Mouse (Mus musculus): ENCODE results near the gene Wnt11. TPM values are rescaled to one million over a fixed set of nuclear protein-coding genes. Genes with fewer than 3 reads are reported as not detected.

The Wnt11 gene
- polyA plus RNA-seq, 1 experiment from 2014 or later = 3.6 TPM

- no peaks in the 10 kb centered on the region for H3K27me3 ChIP-seq (replicated peaks; ENCODE audit: control insufficient read depth, insufficient read depth, low read length)
- H3K4me3 ChIP-seq (ENCODE audit: low read depth, low read length) = no peak overlapping the region
- no peak overlapping the region for H3K9ac ChIP-seq (ENCODE audit: low read length)
- no peak for DNase-seq (ENCODE audit: low spot score)
- H3K36me3 ChIP-seq (ENCODE audit: control insufficient read depth, insufficient read depth, low read length) = no peaks in the 10 kb centered on the region
- no peak for ATAC-seq (replicated peaks; ENCODE audit: low FRiP score, low TSS enrichment, low read depth)
- no peaks in the 10 kb centered on the region for H3K9me3 ChIP-seq (ENCODE audit: control insufficient read depth, low read length)
- H3K27ac ChIP-seq (ENCODE audit: low read depth) = peak overlapping the region; percentile 60
- H3K4me1 ChIP-seq (replicated peaks; ENCODE audit: control insufficient read depth, insufficient read depth, low read length) = peaks cover 56% of the 10 kb centered on the region
- 39% methylated on average over 5 of the region's 5 CpGs for WGBS
- H3K4me2 ChIP-seq (ENCODE audit: low read length) = no peak overlapping the region
Observed at GRCm38 (mm10) chr7:98894768-98895167, 59.9 kb downstream of the Wnt11 start.

DNA sequence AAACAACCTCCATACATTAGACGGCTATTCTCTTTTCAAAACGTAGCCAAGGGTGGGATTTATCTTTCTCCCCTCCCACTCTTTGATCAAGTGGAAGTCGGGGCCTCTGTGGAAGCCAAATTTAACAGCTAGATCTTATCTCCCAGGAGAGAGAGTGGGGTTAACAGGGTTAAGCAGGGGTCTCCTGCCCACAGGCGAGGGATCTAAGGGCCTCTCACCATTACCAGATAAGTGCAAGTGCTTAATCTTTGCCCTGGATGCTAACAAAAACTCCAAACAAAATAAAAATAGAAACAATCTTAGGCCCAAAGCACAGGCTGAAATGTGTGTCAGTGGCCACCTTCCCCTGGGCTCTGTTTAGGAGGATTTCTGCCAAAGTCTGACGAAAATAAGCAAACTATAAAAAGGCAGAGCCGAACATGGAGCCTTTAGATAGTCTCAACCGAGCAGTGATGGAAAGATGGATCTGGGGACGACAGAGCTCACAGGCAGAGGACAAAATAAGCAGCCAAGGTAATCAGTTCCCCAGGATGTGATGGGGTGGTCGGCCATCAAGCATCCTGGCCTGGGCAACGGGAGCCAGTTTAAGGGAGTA, 60.7 kb downstream of the Wnt11 start:
- Histone ChIP-seq H3K9ac (ENCODE audit: low read length) (no peak overlapping the region), H3K27me3 (replicated peaks; ENCODE audit: control insufficient read depth, insufficient read depth, low read length) (no peaks in the 10 kb centered on the region), H3K4me1 (replicated peaks; ENCODE audit: control insufficient read depth, insufficient read depth, low read length) (peaks cover 58% of the 10 kb centered on the region), H3K9me3 (ENCODE audit: control insufficient read depth, low read length) (no peaks in the 10 kb centered on the region), H3K4me3 (ENCODE audit: low read depth, low read length) (no peak overlapping the region), H3K27ac (ENCODE audit: low read depth) (peak overlapping the region; percentile 60; the same call in 1 of the 2 replicates), H3K4me2 (ENCODE audit: low read length) (no peak overlapping the region), H3K36me3 (ENCODE audit: control insufficient read depth, insufficient read depth, low read length) (no peaks in the 10 kb centered on the region)
- WGBS = 24% methylated on average over 10 of the region's 10 CpGs
- ATAC-seq (replicated peaks; ENCODE audit: low FRiP score, low TSS enrichment, low read depth) (no peak), DNase-seq (ENCODE audit: low spot score) (no peak)

DNA sequence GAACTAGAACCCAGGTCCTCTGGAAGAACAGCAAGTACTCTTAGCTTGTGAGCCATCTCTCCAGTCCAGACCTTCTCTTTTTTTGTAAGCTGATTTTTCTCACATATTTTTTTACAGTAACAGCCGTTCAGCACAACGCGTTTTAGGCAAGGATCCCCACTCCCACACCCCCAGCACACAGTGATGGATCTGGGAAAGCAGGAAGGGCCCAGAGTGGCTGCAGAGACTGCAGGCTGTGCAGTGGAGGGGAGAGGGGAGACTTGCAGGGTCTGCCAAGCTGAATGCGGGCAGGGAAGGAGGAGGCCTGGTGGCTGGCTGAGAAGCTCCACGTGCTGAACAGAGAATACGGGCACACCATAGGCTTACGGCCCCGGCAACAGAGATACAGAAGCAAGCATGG, 62.4 kb downstream of the Wnt11 start:
- Histone ChIP-seq H3K4me2 (ENCODE audit: low read length) (no peak overlapping the region), H3K4me3 (ENCODE audit: low read depth, low read length) (no peak overlapping the region), H3K9ac (ENCODE audit: low read length) (no peak overlapping the region), H3K9me3 (ENCODE audit: control insufficient read depth, low read length) (no peaks in the 10 kb centered on the region), H3K36me3 (ENCODE audit: control insufficient read depth, insufficient read depth, low read length) (no peaks in the 10 kb centered on the region), H3K4me1 (replicated peaks; ENCODE audit: control insufficient read depth, insufficient read depth, low read length) (peaks cover 57% of the 10 kb centered on the region), H3K27ac (ENCODE audit: low read depth) (no peak overlapping the region), H3K27me3 (replicated peaks; ENCODE audit: control insufficient read depth, insufficient read depth, low read length) (no peaks in the 10 kb centered on the region)
- 75% methylated on average over 8 of the region's 8 CpGs for WGBS
- ATAC-seq (replicated peaks; ENCODE audit: low FRiP score, low TSS enrichment, low read depth) = no peak
- DNase-seq (ENCODE audit: low spot score) = no peak

GRCm38 (mm10) chr7:98899815-98900214, 64.9 kb downstream of the Wnt11 start:
- Histone ChIP-seq H3K4me1 (replicated peaks; ENCODE audit: control insufficient read depth, insufficient read depth, low read length) (peaks cover 71% of the 10 kb centered on the region), H3K36me3 (ENCODE audit: control insufficient read depth, insufficient read depth, low read length) (no peaks in the 10 kb centered on the region), H3K27me3 (replicated peaks; ENCODE audit: control insufficient read depth, insufficient read depth, low read length) (no peaks in the 10 kb centered on the region), H3K9me3 (ENCODE audit: control insufficient read depth, low read length) (no peaks in the 10 kb centered on the region), H3K27ac (ENCODE audit: low read depth) (peak overlapping the region; percentile 49; the same call in 1 of the 2 replicates), H3K9ac (ENCODE audit: low read length) (no peak overlapping the region), H3K4me2 (ENCODE audit: low read length) (no peak overlapping the region), H3K4me3 (ENCODE audit: low read depth, low read length) (no peak overlapping the region)
- DNase-seq (ENCODE audit: low spot score) (no peak), ATAC-seq (replicated peaks; ENCODE audit: low FRiP score, low TSS enrichment, low read depth) (peak; percentile 78; the same call in 1 of the 2 replicates)
- WGBS = 39% methylated on average over 4 of the region's 4 CpGs

GRCm38 (mm10) chr7:98901120-98901519, 66.2 kb downstream of the Wnt11 start:
- 97% methylated on average over 1 of the region's 1 CpGs for WGBS
- Histone ChIP-seq H3K4me3 (ENCODE audit: low read depth, low read length) (no peak overlapping the region), H3K36me3 (ENCODE audit: control insufficient read depth, insufficient read depth, low read length) (no peaks in the 10 kb centered on the region), H3K9me3 (ENCODE audit: control insufficient read depth, low read length) (no peaks in the 10 kb centered on the region), H3K27me3 (replicated peaks; ENCODE audit: control insufficient read depth, insufficient read depth, low read length) (no peaks in the 10 kb centered on the region), H3K27ac (ENCODE audit: low read depth) (no peak overlapping the region), H3K9ac (ENCODE audit: low read length) (no peak overlapping the region), H3K4me2 (ENCODE audit: low read length) (no peak overlapping the region), H3K4me1 (replicated peaks; ENCODE audit: control insufficient read depth, insufficient read depth, low read length) (peaks cover 66% of the 10 kb centered on the region)
- no peak for ATAC-seq (replicated peaks; ENCODE audit: low FRiP score, low TSS enrichment, low read depth)
- no peak for DNase-seq (ENCODE audit: low spot score)

GRCm38 (mm10) chr7:98903884-98904283, 69.0 kb downstream of the Wnt11 start:
- Histone ChIP-seq H3K4me1 (replicated peaks; ENCODE audit: control insufficient read depth, insufficient read depth, low read length) (peaks cover 41% of the 10 kb centered on the region), H3K9me3 (ENCODE audit: control insufficient read depth, low read length) (no peaks in the 10 kb centered on the region), H3K4me3 (ENCODE audit: low read depth, low read length) (no peak overlapping the region), H3K4me2 (ENCODE audit: low read length) (no peak overlapping the region), H3K27ac (ENCODE audit: low read depth) (no peak overlapping the region), H3K9ac (ENCODE audit: low read length) (no peak overlapping the region), H3K36me3 (ENCODE audit: control insufficient read depth, insufficient read depth, low read length) (no peaks in the 10 kb centered on the region), H3K27me3 (replicated peaks; ENCODE audit: control insufficient read depth, insufficient read depth, low read length) (no peaks in the 10 kb centered on the region)
- 22% methylated on average over 5 of the region's 5 CpGs for WGBS
- DNase-seq (ENCODE audit: low spot score) (no peak), ATAC-seq (replicated peaks; ENCODE audit: low FRiP score, low TSS enrichment, low read depth) (no peak)

Other genes with a start within 250 kb of the Wnt11 start
- gene Emsy, start 178.3 kb upstream of the Wnt11 start, polyA plus RNA-seq (2014; fragmentation: Nextera tagmentation; extraction: Ambion mirVana) = 32.3 and 41.7 TPM in 2 replicates
- gene Thap12, start 132.0 kb upstream of the Wnt11 start, polyA plus RNA-seq (2014; fragmentation: Nextera tagmentation; extraction: Ambion mirVana) = 56.5 and 58.8 TPM in 2 replicates